Mouse (Mus musculus) layer of hippocampus, adult 2 months (tissue): Measurements from ENCODE around the gene Chil1. TPM values are rescaled to one million over a fixed set of nuclear protein-coding genes. Genes with fewer than 3 reads are reported as not detected.

Source experiments
- DNase-seq, 2 experiments: peaks; one replicate each; pipeline ENCODE4 v3.0.0; 2022; ENCODE audit warnings: low spot score in 2 of 2
- H3K27ac ChIP-seq: fragments of 200-600 bp; 2 replicates; pipeline ENCODE4 v1.8.1; 2022
- H3K4me3 ChIP-seq: fragments of 200-600 bp; 2 replicates; pipeline ENCODE4 v1.8.1; 2022; ENCODE audit warnings: mild to moderate bottlenecking
- CTCF ChIP-seq: fragments of 200-600 bp; conservative IDR thresholded peaks from 2 replicates; pipeline ENCODE4 v1.8.1; 2022; ENCODE audit warnings: antibody characterized with exemption, mild to moderate bottlenecking, moderate library complexity
- total RNA-seq, 2 experiments: library from RNA; stranded (reverse); gene quantifications; 2 replicates each; pipeline ENCODE4 v1.2.3; 2021

The Chil1 gene
- total RNA-seq, 2 experiments from 2014 or later, result 11.1 to 12.4 TPM

GRCm38 (mm10) chr1:134200998-134201686 lies 19.2 kb downstream of the Chil1 start:
- DNase-seq, result peak; percentile 58 to 76
- Histone ChIP-seq H3K27ac (peak overlapping the region; percentile 93), H3K4me3 (no peak overlapping the region)
- no peak for TF ChIP-seq CTCF

- H3K27ac ChIP-seq, result peak overlapping the region; percentile 93
- no peak overlapping the region for H3K4me3 ChIP-seq
- peak in 1 of 2 experiments; percentile 59 for DNase-seq
- TF ChIP-seq CTCF, result peak; percentile 88
Observed at GRCm38 (mm10) chr1:134201751-134202420, 19.9 kb downstream of the Chil1 start.

- TF ChIP-seq CTCF, result 0 out of 2 replicates have a peak, but pooled peaks have one; percentile 10
- Histone ChIP-seq H3K27ac (peak overlapping the region; percentile 93), H3K4me3 (no peak overlapping the region)
- DNase-seq, result peak; percentile 56 to 79
Observed at GRCm38 (mm10) chr1:134204230-134204629, 22.3 kb downstream of the Chil1 start.

GRCm38 (mm10) chr1:134205296-134206018 lies 23.5 kb downstream of the Chil1 start:
- H3K27ac ChIP-seq, result peak overlapping the region; percentile 93
- DNase-seq, result no peak
- no peak overlapping the region for H3K4me3 ChIP-seq
- no peak for TF ChIP-seq CTCF

GRCm38 (mm10) chr1:134206085-134206484 lies 24.1 kb downstream of the Chil1 start:
- H3K27ac ChIP-seq, result peak overlapping the region; percentile 93
- TF ChIP-seq CTCF, result no peak
- H3K4me3 ChIP-seq, result no peak overlapping the region
- DNase-seq, result no peak

GRCm38 (mm10) chr1:134210179-134210755 lies 28.3 kb downstream of the Chil1 start:
- DNase-seq, result no peak

GRCm38 (mm10) chr1:134211043-134211442 lies 29.1 kb downstream of the Chil1 start:
- peak overlapping the region; percentile 60 for H3K27ac ChIP-seq
- H3K4me3 ChIP-seq, result no peak overlapping the region
- no peak for TF ChIP-seq CTCF

More at GRCm38 (mm10) chr1:134210179-134210755, 28.3 kb downstream of the Chil1 start:
- Histone ChIP-seq H3K4me3 (no peak overlapping the region), H3K27ac (peak overlapping the region; percentile 60)
- no peak for TF ChIP-seq CTCF

GRCm38 (mm10) chr1:134211631-134212030 lies 29.7 kb downstream of the Chil1 start:
- DNase-seq, result no peak
- no peak for TF ChIP-seq CTCF
- H3K27ac ChIP-seq, result no peak overlapping the region

More at GRCm38 (mm10) chr1:134211043-134211442, 29.1 kb downstream of the Chil1 start:
- no peak for DNase-seq

GRCm38 (mm10) chr1:134212351-134212750 lies 30.4 kb downstream of the Chil1 start:
- DNase-seq, result no peak

More at GRCm38 (mm10) chr1:134211631-134212030, 29.7 kb downstream of the Chil1 start:
- no peak overlapping the region for H3K4me3 ChIP-seq

GRCm38 (mm10) chr1:134213405-134213804 lies 31.4 kb downstream of the Chil1 start:
- Histone ChIP-seq H3K27ac (peak overlapping the region; percentile 67), H3K4me3 (no peak overlapping the region)
- TF ChIP-seq CTCF, result no peak
- no peak for DNase-seq

More at GRCm38 (mm10) chr1:134212351-134212750, 30.4 kb downstream of the Chil1 start:
- H3K27ac ChIP-seq, result no peak overlapping the region
- H3K4me3 ChIP-seq, result no peak overlapping the region
- no peak for TF ChIP-seq CTCF

- no peak for DNase-seq
- Histone ChIP-seq H3K4me3 (no peak overlapping the region), H3K27ac (no peak overlapping the region)
- TF ChIP-seq CTCF, result no peak
Observed at GRCm38 (mm10) chr1:134215059-134215458, 33.1 kb downstream of the Chil1 start.

- no peak for TF ChIP-seq CTCF
- H3K27ac ChIP-seq, result peak overlapping the region; percentile 36; the same call in 1 of the 2 replicates
- no peak for DNase-seq
Observed at GRCm38 (mm10) chr1:134215751-134216628, 34.0 kb downstream of the Chil1 start.

More at GRCm38 (mm10) chr1:134215751-134216628, 34.0 kb downstream of the Chil1 start:
- H3K4me3 ChIP-seq, result no peak overlapping the region
